Mouse (Mus musculus) kidney, postnatal 4 days (tissue): ENCODE data around the gene Exoc4.

Experiments used
- DNase-seq, 2 experiments: peaks; one replicate each; pipeline ENCODE4 v3.0.0; 2021; ENCODE audit warnings: mixed read lengths in 2 of 2

The Exoc4 gene

DNA sequence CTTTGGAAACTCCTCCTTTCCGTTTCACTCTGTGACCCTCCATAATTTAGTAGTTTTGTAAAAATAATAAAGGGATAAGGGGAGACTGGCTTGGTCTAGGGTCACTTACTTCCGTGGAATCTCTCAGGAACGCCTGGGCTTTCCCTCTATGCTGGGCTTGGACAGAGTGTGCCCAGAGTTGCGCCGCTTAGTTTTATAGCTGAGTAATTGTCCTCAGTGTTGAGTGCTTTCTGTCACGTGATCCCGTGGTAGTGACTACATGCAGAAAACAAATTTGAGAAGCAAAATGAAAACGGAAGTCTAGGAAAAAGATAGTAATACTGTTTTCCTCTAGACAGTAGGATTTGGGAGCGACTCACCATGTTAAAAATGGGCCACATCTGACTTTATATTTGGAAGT is 235.7 kb downstream of the Exoc4 start:
- DNase-seq: no peak

DNA sequence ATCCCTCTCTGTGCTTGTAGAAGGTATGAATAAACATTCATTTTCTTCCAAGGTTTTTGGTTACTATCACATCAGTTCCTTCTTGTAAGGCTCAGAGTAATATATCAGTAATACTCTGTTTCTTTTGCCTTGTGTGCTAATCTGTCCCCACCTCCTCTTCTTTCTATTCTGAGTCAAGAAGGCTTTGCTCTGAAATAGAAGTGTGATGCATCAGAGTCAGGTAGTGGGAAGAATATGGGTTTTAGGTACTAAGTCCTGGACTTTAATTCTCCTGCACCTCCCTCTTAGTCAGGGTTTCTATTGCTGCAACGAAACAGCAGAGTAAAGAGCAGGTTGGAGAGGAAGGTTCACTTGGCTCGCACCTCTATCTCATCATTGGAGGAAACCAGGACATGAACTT is 240.9 kb downstream of the Exoc4 start:
- DNase-seq: no peak

DNA sequence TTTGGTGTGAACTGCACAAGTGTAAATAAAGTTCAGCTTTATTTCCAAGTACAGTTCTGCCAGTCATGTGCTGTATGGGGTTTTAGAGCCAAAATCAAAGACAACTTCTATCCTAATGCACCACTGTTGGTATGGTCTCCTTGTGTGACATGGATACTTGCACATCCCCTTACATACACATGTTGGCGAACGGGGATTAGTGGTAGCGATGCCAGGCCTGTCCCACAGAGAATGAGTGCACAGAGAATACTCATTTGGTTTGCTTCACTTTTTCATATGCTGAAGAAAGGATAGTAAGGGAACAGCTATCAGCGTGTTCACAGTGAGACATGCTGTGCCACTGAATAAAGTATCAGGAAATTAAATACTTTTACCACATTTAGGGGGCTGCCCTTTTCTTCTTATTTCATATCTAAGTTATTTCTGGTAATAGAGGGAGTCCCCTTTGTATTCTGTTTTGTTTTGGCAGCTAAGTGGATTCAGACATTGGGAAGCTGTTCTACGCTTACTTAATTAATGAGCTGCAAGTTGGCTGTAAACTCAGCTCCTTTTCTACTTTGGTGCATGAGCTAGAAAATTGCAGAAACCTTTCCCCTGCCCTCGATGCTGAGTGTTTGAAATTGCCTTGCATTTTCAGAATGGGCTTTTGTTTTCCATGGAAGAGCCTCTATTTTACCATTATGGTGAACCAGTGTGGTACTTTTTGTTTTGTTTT is 247.4 kb downstream of the Exoc4 start:
- no peak for DNase-seq

DNA sequence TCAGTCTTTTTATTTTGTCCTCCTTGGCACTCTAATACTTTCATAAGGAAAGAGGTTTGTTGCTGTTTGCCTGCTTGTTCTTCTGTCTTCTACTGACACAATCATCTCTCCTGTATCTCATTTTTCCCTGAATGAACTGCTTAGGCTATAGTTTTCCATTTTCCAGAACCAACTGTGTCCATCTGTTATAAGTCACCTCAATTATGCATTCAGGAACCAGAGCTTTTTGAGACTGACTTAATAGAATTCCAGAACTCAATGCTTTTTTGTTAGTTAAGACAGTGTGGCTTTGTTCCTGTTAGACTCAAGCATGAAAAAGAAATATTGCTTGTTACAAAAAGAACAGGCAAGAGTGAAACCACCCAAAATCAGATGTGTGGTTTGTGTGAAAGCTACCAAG is 248.5 kb downstream of the Exoc4 start:
- DNase-seq: no peak

DNA sequence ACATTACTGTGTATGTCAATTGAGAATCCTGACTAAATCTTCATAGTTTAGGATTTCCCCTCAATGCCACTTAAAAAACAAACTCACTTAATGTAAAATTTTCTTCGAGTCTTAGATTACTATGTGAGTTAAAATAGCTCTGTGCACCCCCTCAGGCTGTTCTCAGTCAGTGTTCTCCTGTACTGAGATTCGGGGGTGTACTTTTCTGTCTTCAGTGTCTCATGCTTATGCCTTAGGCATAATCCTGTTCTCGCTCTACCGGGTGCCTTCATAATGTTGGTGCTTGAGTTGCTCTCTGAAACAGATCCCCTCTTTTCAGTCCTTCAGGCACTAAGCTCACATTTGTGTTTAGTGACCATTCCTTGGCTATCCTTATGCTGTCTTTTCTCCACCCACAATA is 253.5 kb downstream of the Exoc4 start:
- DNase-seq: no peak

DNA sequence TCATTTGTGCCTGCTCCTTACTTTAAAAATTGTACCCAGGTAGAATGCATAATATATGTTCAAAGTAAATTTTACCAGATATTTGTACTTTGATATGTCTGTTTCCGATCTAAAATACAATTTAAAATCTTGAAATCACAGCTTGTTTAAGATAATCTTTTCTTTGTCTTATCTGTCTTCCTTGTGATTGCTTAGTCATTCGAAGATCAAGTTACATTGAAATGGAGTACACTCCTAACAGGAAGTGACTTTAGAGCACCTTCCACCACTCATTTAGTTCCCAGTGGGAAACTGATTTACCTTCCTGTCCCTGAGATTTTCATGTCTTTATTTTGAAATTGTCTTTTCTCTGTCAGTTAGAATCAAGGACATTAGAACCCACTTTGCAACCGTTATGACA is 254.5 kb downstream of the Exoc4 start:
- DNase-seq: no peak

DNA sequence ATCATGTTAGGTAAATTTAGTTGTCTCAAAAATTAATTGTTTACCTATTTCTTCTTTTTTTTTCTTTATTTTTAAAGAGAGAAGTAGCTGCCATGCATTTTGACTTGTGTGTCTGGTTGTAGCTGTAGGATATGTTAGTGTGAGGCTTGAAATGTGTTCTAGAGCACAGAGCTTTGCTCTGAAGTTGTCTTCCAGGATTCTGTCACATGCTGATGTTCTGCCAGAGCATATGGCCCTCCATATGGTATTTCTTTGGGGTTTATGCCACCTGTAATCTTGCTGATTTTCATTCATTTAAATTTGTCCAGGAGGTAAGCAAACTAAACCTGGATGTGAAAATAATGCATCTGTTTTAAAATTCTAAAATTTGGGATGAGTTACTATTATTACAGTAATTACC is 258.2 kb downstream of the Exoc4 start:
- no peak for DNase-seq

DNA sequence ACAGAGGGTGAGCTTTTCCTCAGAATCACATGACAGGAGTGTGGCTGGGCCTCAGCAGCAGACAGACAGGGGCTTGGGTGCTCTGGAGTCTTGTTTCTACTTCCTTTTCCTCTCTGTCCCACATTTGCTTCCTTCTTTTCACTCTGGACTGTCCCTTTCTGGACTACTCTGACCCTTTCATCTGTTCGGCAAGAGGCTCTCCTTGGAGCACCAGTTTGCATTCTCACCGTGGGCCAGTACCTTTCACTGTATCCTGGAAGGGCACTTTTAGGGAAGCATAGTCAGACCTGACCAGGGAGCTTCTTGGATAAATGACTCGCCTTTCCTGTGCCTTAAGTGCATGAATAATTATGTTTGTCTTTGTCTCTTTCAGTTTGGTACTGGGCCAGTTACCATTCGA is 266.5 kb downstream of the Exoc4 start:
- no peak for DNase-seq

DNA sequence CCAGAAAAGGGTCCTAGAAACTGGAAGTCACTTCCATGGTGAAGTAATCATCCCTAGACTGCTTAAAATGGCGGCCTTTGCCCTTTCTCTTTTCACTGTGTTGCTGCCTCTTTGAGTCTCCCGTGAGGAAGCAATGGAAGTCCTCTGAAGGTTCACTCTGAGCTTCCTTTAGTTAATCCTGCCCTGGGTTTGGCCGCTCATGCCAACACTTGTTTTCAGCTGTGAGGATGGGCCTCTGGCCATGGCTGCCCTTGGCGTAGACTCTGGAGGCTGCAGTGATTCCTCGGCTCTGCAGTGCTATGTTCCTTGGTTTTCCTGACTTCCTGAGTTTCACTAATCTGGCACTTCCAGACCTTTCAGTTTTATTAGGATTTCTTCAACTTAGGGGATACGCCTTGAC is 267.9 kb downstream of the Exoc4 start:
- no peak for DNase-seq

DNA sequence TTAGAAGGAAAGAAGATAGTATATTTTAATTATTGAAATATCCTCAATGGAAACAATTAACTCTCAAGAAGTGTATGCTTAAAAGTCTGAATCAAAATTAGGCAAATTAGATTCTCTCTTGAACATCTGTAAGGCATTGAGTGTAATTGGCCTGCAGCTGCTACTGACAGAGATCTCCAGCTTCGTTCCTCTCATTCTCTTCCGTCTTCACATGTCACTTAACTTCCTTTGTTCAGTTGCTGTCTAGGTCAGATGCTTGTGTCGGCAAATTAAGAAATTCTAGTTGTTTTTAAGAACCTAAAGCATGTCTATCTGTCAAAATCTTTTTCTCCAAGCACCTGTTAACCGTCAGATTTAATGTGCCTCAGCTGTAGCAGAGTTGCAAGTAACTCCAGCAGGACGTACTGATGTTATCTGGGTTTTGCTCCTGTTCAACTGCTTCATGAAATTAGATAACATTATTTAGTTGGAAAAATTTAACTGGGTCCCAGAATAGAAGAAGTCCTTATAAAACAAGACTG is 269.1 kb downstream of the Exoc4 start:
- DNase-seq: no peak

DNA sequence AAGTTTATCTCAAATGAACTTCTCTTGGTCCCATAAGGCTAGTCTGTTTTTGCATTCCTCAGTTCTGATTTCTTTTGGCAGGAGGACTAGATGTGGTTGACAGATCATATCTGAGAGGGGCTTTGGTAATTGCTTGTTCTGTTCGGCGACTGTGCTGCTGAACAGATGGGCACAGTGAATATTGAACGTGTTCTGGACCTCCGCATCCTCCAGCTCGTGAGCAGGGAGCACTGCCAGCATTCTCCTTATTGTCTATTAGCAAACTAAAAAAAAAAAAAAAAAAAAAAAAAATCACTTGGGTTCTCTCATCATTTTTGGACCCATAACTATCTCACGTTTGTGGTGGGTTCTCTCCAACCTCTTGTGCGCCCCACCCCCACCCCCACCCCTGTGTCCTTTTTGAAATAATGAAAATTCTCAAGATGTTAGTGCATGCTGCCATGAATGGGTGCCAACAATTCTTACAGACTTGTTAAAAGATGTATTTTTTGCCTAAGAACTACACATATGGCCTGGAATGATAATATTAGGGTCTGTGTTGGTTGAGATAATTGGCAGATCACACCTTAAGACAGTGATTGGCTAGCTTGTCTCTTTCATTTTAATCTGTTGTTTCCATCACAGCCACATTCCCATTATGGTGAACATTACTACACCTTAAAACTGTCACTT is 276.9 kb downstream of the Exoc4 start:
- no peak for DNase-seq

DNA sequence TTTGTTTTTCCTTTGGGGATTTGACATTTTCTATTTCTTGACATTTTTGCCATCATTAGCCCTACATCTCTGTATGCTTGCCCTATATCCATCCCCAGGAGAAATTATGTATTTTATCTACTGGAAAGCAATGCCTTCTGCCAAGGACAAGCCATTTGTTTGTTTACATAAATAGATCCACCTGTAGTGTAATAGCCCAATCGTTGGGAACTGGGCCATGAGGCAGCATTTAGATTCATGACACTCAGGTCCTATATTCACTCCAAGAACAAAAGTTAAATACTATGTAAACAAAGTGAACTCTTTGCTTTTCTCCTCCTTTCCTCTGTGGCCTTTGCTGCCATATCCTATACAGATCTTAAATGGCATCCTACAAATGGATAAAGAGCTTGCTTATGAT is 291.5 kb downstream of the Exoc4 start:
- DNase-seq: no peak

DNA sequence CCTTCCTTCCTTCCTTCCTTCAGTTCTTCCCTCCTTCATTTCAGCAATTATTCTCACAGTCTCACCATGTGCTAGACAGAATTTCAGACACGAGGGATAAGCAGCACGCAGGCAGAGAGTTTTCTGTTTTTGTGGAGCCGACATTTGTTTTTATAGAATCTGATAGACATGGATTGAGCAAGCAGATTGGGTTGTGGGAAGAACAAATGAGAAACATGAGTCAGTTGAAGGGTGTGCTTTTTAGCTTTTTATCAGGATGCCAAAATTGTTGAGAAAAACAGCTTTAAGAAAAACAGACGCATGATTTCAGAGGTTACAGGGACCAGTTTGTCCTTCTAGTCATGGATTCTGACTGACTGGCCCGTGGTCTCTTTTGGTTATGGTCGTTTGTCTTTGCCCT is 293.8 kb downstream of the Exoc4 start:
- no peak for DNase-seq

DNA sequence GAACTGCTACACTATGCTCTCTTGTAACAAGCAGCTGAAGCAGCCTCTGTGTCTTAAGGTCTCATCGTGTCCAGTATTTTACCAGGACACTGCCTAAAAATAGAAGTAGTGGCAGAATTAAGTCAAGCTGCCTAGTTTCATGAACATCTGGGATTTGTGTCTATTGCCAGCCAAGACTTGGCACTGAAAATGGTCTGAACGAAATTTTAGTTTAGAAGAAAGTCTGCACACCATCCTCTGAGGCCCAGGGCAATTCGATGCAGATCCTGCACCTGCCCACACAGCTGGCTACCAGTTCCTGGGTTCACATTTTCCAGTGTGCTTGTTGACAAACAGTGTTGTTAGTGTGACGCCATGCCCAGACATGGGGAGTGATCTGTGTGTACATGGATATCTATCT is 303.0 kb downstream of the Exoc4 start:
- DNase-seq: no peak

DNA sequence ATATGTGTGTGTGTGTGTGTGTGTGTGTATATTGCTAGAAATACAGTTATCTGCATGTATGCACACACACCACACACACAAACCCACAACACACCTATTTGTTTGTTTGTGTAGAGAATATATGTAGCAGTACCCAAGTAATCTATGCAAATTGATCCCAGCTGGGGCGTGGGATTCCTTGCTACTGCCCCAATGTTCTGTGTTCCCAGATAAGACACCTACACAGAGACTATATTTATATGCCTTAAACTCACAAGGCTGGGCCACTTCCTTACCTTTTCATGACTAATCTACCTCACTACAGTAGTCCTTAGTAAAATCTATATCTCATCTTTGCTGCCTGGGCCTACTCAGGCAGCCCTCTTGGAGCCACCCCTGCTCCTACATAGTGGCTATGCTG is 312.0 kb downstream of the Exoc4 start:
- no peak for DNase-seq

DNA sequence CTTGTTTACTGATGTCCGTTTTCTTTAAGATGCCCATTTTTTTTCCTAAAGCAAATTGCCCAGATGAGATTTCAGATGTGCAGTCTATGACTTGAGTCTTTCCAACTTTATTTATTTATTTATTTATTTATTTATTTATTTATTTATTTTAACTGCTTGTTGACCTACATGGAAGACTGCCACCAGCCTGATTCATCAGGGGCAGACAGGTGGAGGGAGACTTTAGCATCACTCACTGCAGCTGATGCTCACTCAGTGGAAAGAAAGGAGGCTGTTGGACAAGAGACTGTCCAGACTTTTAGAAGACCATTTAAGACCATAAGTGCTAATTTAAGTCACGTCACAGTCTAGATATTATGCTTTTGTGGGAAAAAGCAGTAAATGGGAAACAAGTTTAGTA is 313.0 kb downstream of the Exoc4 start:
- DNase-seq: no peak

DNA sequence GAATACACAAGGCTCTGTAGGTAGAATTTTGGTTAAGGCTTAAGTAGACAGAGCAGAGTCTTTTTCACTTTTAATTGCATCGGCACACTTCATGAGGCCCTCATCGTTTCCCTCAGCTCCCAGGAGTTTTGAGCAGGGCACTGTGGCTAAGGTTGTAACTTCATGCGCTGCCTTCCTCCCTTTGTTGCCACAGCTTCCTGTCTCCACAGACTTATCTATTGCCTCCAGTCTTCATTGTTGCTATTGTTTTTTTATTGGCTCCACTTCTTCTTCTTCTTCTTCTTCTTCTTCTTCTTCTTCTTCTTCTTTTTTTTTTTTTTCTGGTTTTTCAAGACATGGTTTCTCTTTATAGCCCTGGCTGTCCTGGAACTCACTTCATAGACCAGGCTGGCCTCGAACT is 327.1 kb downstream of the Exoc4 start:
- DNase-seq: no peak

DNA sequence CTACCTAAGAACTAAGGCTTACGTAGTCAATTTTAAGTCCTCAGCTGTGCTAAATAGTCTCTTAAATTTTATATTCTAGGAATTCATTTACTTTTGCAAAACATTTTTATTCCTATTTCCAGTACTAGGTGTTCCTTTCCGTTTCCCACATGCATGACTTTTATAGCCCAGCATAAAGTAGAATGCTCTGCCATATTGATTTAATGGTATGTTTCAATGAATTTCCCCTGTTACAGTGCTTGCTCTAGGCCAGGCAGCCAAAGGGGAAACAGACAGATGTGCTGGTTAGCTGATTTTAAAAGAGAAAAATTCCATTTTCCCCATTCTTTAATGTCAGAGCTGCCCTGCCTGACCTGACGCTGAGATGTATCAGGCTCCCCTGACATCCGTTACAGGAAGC is 359.6 kb downstream of the Exoc4 start:
- no peak for DNase-seq

DNA sequence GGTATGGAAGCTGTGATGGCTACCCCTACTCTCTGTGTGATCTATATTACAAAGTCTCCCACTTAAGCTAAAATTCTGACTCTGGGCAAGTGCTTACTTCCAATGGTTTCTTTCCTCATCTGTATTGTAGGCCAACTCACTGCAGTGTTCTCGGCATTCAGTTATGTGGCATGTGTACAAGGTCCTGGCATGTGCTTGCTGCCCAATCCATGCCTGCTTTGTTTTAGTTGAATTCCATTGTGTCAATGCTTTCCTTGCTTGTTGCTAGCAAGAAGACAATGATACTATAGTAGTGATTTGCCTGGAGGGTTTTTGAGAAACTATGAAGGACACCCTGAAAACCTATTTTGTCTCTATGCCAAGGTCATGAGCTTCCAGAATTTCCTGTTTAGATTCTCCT is 365.1 kb downstream of the Exoc4 start:
- DNase-seq: no peak

DNA sequence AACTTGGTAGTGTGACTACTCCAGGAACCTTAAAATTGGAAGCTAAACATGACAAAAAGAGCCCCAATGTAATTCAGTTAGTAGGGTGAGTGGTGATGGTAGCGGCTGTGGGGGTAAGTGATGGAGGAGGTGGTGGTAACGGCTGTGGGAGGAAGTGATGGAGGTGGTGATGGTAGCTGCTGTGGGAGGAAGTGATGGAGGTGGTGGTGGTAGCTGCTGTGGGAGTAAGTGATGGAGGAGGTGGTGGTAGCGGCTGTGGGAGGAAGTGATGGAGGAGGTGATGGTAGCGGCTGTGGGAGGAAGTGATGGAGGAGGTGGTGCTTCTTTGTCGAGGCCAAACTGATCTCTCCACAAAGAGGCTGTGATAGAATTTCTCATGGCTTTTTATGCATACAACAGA is 369.7 kb downstream of the Exoc4 start:
- no peak for DNase-seq

DNA sequence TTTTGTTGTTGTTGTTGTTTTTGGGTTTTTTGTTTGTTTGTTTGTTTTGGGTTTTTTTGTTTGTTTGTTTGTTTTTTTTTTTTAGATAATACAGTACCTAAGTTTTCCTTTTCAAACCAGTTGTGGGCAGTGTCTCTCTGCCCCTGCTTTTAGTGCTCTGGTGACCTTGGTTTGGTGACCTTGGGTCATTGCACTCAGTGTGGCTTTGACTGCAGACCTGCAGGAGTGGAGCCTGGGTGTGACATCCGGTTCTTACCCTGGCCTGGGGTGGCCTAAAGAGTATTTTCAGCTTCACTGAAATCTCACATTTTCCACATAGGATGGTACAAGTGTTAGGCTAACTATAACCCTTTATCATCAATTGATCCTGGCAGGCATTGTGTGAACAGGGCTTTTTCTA is 371.8 kb downstream of the Exoc4 start:
- DNase-seq: no peak

DNA sequence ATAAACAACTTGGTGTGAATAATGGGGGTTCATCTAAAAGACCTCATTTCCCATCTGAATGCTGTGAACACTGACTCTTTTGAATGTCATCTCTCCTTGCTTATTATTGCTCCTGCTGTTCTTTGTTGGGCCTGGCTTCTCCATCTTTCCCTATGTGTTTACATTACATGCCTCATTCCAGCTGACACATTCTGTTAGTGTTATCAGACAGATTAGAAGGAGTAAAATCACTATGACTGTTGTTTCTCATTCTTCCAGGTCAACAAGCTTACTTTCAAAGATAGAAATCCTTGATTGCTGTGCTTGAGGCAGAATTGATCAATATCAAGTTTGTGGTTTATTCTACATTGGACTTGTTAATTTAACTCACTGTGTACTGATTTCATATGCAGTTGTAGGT is 377.0 kb downstream of the Exoc4 start:
- no peak for DNase-seq

DNA sequence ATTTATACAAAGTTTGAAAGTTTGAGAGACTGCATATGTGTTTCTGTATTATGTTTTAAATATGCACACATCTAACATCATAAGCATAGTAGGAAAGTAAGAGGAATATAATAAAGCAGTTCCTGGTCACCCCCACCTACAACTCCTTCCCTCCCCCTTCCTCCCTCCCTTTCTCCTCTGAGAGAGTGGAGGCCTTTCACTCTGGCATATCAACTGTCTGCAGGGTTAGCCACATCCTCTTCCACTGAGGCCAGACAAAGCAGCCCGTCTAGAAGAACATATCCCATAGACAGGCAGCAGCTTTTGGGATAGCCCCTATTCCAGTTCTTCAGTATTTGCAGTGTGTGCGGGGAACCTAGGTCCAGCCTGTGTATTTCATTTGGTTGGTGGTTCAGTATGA is 382.2 kb downstream of the Exoc4 start:
- DNase-seq: no peak

DNA sequence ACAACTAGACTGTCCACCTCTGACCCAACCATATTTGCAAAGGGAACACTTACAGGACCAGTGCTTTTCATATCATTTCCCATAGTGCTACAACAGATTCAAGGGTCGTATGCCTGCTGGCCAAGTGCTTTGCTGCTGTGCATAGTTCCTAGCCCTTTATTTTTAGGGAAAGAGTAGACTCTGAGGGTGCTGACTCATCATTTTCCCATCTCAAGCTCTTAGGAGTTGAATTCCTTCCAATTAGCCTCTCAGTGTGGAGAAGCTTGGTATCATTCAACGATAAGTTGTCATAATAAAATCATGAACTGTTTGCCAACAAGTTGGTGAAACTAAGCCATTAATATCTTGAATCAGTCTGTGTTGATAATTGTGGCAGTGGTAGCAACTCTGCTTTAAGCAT is 388.3 kb downstream of the Exoc4 start:
- DNase-seq: no peak
